Mouse (Mus musculus) intestine, embryonic 14.5 days (tissue): ENCODE measurements around the gene Slc5a9. TPM values are rescaled to one million over a fixed set of nuclear protein-coding genes. Genes with fewer than 3 reads are reported as not detected.
A peak's percentile ranks its signal among the peaks of the same experiment; 100 is the strongest.

Experiments used
- ATAC-seq: fragments of 200-750 bp; cut with Nextera tagmentation; replicated peaks from 2 replicates; pipeline ENCODE4 v1.8.0; 2017; ENCODE audit warnings: low read depth, moderate number of reproducible peaks, moderate TSS enrichment, moderate library complexity; ENCODE audit not compliant: low FRiP score, low TSS enrichment
- DNase-seq: peaks from one replicate; pipeline ENCODE4 v3.0.0-alpha.2; 2018; ENCODE audit warnings: low spot score
- H3K27ac ChIP-seq: fragments of 300-500 bp; sonication (generic); 2 replicates; pipeline ENCODE4 v1.5.1; 2014; ENCODE audit warnings: low read depth, mild to moderate bottlenecking, control low read depth
- H3K27me3 ChIP-seq: fragments of 300-500 bp; sonication (generic); replicated peaks from 2 replicates; pipeline ENCODE4 v1.6.1; 2014; ENCODE audit warnings: low read length, control low read depth; ENCODE audit not compliant: control insufficient read depth, insufficient read depth
- H3K36me3 ChIP-seq: fragments of 300-500 bp; sonication (generic); 2 replicates; pipeline ENCODE4 v1.6.1; 2014; ENCODE audit warnings: low read length, control low read depth; ENCODE audit not compliant: control insufficient read depth, insufficient read depth
- H3K4me1 ChIP-seq: fragments of 300-500 bp; sonication (generic); replicated peaks from 2 replicates; pipeline ENCODE4 v1.6.1; 2014; ENCODE audit warnings: low read length, control low read depth, mixed read lengths; ENCODE audit not compliant: control insufficient read depth, insufficient read depth
- H3K4me2 ChIP-seq: fragments of 300-500 bp; sonication (generic); 2 replicates; pipeline ENCODE4 v1.6.1; 2014; ENCODE audit warnings: low read length
- H3K4me3 ChIP-seq: fragments of 300-500 bp; sonication (generic); 2 replicates; pipeline ENCODE4 v1.5.1; 2014; ENCODE audit warnings: low read depth, low read length, control low read depth, mixed read lengths
- H3K9ac ChIP-seq: fragments of 300-500 bp; sonication (generic); 2 replicates; pipeline ENCODE4 v1.6.1; 2014; ENCODE audit warnings: mild to moderate bottlenecking, low read length
- H3K9me3 ChIP-seq: fragments of 300-500 bp; sonication (generic); 2 replicates; pipeline ENCODE4 v1.6.1; 2016; ENCODE audit warnings: low read length, control low read depth; ENCODE audit not compliant: control insufficient read depth
- WGBS: fragments of 180-500 bp; shearing (Covaris S2); extraction: QIAGEN DNeasy Blood & Tissue Kit; methylation state at CpG from one replicate; pipeline ENCODE4 v1.1.7; 2014; 5-methylcytosine and 5-hydroxymethylcytosine counted together
- polyA plus RNA-seq: library from polyadenylated mRNA; unstranded; fragments of >200 nt; fragmentation: Nextera tagmentation; extraction: Ambion mirVana; gene quantifications from 2 replicates; pipeline ENCODE4 v1.2.1, GENCODE M21; 2014

The Slc5a9 gene
- polyA plus RNA-seq, 1 experiment from 2014 or later: 0.74 TPM

GRCm38 (mm10) chr4:111886018-111886417, 16.7 kb downstream of the Slc5a9 start:
- Histone ChIP-seq H3K27ac (no peak overlapping the region), H3K4me3 (no peak overlapping the region), H3K4me2 (peak overlapping the region; percentile 36), H3K9ac (no peak overlapping the region), H3K9me3 (no peaks in the 10 kb centered on the region), H3K27me3 (no peaks in the 10 kb centered on the region), H3K4me1 (no peaks in the 10 kb centered on the region), H3K36me3 (no peaks in the 10 kb centered on the region)
- peak; percentile 74 for ATAC-seq
- DNase-seq: peak; percentile 87
- WGBS: 8% methylated on average over 7 of the region's 7 CpGs

- no peak overlapping the region for H3K4me3 ChIP-seq
- ATAC-seq (no peak), DNase-seq (no peak)
- H3K4me2 ChIP-seq: no peak overlapping the region
- H3K9me3 ChIP-seq: no peaks in the 10 kb centered on the region
- WGBS: 87% methylated on average over 12 of the region's 12 CpGs
- no peaks in the 10 kb centered on the region for H3K27me3 ChIP-seq
- H3K36me3 ChIP-seq: no peaks in the 10 kb centered on the region
- H3K9ac ChIP-seq: no peak overlapping the region
- H3K4me1 ChIP-seq: no peaks in the 10 kb centered on the region
- no peak overlapping the region for H3K27ac ChIP-seq
Observed at GRCm38 (mm10) chr4:111883543-111883942, 19.2 kb downstream of the Slc5a9 start.

GRCm38 (mm10) chr4:111880112-111880875, 22.4 kb downstream of the Slc5a9 start:
- Histone ChIP-seq H3K27me3 (no peaks in the 10 kb centered on the region), H3K9ac (no peak overlapping the region), H3K4me3 (no peak overlapping the region), H3K9me3 (no peaks in the 10 kb centered on the region), H3K4me2 (no peak overlapping the region), H3K36me3 (no peaks in the 10 kb centered on the region), H3K27ac (no peak overlapping the region), H3K4me1 (no peaks in the 10 kb centered on the region)
- ATAC-seq: no peak
- DNase-seq: no peak
- 45% methylated on average over 4 of the region's 4 CpGs for WGBS

- WGBS: 75% methylated on average over 2 of the region's 2 CpGs
Observed at GRCm38 (mm10) chr4:111867743-111868401, 34.8 kb downstream of the Slc5a9 start.

GRCm38 (mm10) chr4:111866701-111867100, 36.0 kb downstream of the Slc5a9 start:
- Histone ChIP-seq H3K27ac (no peak overlapping the region), H3K9me3 (no peaks in the 10 kb centered on the region), H3K27me3 (no peaks in the 10 kb centered on the region), H3K9ac (no peak overlapping the region), H3K4me3 (no peak overlapping the region), H3K4me1 (no peaks in the 10 kb centered on the region), H3K4me2 (no peak overlapping the region), H3K36me3 (no peaks in the 10 kb centered on the region)
- no peak for ATAC-seq
- 81% methylated on average over 5 of the region's 5 CpGs for WGBS
- DNase-seq: no peak

More at GRCm38 (mm10) chr4:111867743-111868401, 34.8 kb downstream of the Slc5a9 start:
- Histone ChIP-seq H3K9ac (no peak overlapping the region), H3K27me3 (no peaks in the 10 kb centered on the region), H3K4me1 (no peaks in the 10 kb centered on the region), H3K9me3 (no peaks in the 10 kb centered on the region), H3K4me3 (no peak overlapping the region), H3K36me3 (no peaks in the 10 kb centered on the region), H3K27ac (no peak overlapping the region), H3K4me2 (no peak overlapping the region)
- ATAC-seq: no peak
- DNase-seq: no peak

GRCm38 (mm10) chr4:111852626-111853025, 50.1 kb downstream of the Slc5a9 start:
- no peak overlapping the region for H3K4me3 ChIP-seq
- no peaks in the 10 kb centered on the region for H3K36me3 ChIP-seq
- no peaks in the 10 kb centered on the region for H3K4me1 ChIP-seq
- no peak overlapping the region for H3K27ac ChIP-seq
- no peak overlapping the region for H3K9ac ChIP-seq
- no peak for ATAC-seq
- no peaks in the 10 kb centered on the region for H3K9me3 ChIP-seq
- H3K27me3 ChIP-seq: no peaks in the 10 kb centered on the region
- H3K4me2 ChIP-seq: no peak overlapping the region
- no peak for DNase-seq

GRCm38 (mm10) chr4:111838882-111839281, 63.8 kb downstream of the Slc5a9 start:
- Histone ChIP-seq H3K27ac (no peak overlapping the region), H3K4me3 (no peak overlapping the region), H3K36me3 (no peaks in the 10 kb centered on the region), H3K9ac (no peak overlapping the region), H3K4me1 (no peaks in the 10 kb centered on the region), H3K4me2 (no peak overlapping the region), H3K9me3 (0 out of 2 replicates have a peak, but pooled peaks cover 3% of the 10 kb centered on the region), H3K27me3 (no peaks in the 10 kb centered on the region)
- no peak for DNase-seq
- 95% methylated on average over 6 of the region's 6 CpGs for WGBS
- no peak for ATAC-seq
